Mouse (Mus musculus) liver, adult (tissue): ENCODE results near the gene Mettl16.

ENCODE experiments used
- GATA4 ChIP-seq: IDR thresholded peaks from 2 replicates; pipeline ENCODE4 v1.6.1; 2014; ENCODE audit warnings: mild to moderate bottlenecking, low read length; ENCODE audit not compliant: insufficient replicate concordance

Gene Mettl16

DNA sequence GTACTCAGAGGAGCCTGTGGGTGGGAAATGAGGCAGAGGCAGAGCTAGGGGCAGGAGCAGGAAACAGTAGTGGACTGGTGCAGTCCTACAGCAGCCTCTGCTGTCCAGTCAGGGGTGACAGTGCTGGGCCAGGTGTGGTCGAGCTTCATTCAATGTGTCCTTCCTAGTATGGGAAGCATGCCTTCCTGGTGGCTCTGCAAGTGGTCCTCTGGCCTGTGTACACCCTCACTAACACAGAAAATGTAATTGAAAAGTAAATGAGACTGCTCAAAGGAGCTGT, 63.7 kb downstream of the Mettl16 start:
- no peak for TF ChIP-seq GATA4

- no peak for TF ChIP-seq GATA4
Observed at GRCm38 (mm10) chr11:74834650-74835277, 64.1 kb downstream of the Mettl16 start.

DNA sequence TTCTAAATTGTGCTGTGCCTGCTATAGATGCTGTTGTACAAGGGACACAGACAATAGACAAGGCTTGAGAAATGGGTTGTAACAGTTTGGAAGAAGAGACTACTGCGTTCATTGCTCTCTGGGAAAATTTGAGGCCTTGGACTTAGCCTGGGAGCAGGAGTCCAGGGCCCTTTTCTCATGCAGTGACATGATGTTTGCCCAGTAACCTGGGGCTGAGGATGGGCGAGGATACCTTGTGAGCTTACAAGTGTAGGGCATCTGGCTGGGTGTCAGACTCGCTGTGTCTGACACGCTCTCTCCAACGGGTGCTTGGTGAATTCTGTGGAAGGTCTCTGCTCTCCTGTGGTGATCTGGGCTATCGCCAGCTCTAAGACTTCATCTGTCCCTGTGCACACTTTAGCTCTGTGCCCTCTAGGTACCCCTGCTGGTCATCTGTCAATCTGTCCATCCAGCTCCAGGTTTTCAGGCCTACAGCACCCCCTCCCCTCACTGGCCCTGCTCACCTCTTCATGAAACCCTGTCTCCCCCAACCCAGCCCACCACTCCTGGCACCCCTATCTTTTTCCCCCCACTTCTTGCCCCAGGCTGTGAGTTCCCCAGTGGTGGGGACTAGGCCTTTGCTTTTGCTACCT, 65.1 kb downstream of the Mettl16 start:
- no peak for TF ChIP-seq GATA4

DNA sequence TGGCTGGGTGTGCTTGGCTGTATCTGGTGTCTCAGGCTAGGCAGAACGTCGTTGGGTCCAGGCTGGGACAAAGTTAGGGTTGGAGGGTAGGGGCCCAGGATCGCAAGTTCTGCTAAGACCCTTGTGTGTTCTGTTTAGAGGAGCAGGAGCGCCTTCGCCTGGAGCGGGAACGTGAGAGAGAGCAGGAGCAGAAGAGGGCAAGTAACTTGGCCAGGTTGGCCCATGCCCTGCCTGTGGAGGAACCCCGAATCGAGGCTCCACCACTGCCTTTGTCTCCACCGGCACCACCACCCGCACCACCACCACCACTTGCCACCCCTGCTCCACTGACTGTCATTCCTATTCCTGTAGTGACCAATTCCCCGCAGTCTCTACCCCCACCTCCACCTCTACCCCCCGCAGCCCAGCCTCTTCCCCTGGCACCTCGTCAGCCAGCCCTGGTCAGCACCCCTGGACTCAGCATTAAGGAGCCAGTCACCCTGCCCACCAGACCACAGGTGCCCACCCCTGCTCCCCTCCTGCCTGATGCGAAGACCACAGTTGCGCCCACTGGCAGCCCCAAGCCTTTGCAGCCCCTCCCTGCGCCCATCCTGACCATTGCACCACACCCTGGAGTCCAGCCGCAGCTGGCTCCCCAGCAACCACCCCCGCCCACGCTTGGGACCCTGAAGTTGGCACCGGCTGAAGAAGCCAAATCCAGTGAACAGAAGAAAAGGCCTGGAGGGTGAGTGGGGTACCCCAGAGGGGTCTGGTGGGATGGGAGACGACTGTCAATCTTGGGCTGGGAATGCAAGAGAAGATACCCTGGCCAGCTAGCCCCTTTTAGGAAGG, 65.8 kb downstream of the Mettl16 start:
- no peak for TF ChIP-seq GATA4

DNA sequence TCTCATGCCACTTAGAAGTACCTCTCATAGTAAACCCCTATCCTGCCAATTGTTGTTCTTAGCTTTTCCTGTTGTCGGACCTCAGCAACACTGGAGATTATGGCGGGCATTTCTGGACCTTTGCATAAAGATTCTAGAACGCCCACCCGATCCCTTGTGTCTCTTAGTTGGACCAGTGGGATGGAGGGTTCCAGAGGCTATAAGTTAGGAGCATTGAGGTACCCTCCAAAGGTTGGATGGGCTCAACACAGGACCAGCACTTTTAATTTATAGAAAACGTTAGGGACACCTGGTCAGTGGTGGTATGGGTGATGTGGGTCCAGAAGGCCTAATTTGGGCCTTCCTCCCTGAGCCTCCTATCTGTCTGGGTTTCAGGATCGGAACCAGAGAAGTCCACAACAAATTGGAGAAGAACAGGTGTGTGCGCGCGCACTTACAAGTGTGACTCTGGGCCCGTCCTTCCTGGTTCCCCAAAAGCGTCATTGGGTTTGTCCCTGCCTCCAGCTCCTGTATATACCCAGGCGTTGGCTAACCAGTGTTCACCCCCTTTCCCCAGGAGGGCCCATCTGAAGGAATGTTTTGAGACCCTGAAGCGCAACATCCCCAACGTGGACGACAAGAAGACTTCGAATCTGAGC, 66.5 kb downstream of the Mettl16 start:
- no peak for TF ChIP-seq GATA4

DNA sequence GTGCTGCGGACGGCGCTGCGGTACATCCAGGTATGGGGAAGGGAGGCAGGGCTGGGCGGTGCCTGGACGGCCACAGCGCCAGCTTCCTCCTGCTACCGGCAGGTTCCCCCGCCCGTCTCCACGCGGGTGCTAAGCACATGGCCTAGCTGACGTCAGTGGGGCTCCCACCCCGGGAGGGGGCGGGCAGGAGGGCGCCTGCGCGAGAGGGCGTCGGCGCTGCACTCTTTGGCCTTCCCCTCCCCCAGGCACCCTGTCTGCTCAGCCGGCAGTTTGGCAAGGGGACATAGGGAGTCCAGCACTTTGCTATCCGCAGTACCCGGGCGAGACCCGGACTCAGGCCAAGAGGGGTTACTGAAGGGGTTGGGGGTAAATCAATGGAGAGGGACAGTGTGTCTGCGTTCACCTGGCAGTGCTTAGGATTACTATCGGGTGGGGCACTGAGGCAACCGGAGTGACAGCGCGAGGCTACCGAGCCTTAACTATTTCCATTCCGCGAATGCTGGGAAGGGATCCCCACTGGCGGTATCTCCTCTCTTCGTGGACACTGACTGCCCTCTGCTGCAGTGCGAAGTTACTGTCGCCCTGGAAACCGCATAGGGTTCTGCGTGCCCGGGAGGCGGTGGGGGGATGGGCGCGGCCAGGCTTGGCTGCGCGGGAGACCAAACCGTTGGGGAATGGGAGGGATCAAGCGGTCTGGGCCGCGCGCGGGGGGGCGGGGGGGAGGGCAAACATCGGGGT, 67.2 kb downstream of the Mettl16 start:
- no peak for TF ChIP-seq GATA4

GRCm38 (mm10) chr11:74838441-74838840, 67.8 kb downstream of the Mettl16 start:
- peak; percentile 62; the same call in 1 of the 2 replicates for TF ChIP-seq GATA4

- TF ChIP-seq GATA4: no peak
Observed at GRCm38 (mm10) chr11:74838971-74839370, 68.3 kb downstream of the Mettl16 start.

DNA sequence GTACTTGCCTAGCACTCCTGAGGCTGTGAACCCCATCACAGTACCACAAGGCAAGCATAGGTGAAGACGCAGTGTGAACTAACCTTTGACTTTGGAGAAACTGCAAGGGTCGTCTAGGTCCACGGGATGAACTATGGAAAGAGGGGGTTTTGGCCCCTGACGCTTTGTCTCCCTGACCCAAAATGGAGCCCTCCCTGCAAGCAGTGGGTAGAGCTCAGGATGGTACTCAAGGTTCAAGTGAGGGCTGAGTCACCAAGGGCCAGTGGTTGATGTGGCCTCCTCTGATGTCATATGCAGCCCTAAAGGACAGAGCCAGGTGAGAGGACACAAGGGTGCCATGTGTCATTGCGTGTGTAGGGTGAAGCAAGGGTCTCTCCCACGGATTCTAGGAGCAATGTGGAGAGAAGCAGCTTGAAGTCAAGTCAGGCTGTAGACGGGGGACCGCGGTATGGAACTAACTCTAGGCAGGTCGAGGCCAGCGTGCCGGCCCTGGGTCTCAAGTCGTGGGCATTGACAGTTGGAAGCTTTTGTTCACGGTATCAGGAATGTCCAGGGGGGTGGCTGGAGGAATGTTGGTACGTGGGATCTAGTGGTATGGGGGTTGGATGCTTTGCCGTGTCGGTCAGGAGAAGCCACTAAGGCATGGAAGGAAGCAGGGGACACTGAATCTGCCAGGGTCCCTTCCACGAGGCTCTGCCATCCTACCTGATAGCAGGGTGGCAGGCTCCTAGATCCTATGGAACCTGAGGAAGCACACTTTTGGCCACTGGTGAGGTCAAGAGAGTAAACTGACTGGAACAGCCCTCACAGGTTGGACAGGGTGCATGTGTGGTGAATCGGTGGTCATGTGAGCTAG, 69.5 kb downstream of the Mettl16 start:
- no peak for TF ChIP-seq GATA4

DNA sequence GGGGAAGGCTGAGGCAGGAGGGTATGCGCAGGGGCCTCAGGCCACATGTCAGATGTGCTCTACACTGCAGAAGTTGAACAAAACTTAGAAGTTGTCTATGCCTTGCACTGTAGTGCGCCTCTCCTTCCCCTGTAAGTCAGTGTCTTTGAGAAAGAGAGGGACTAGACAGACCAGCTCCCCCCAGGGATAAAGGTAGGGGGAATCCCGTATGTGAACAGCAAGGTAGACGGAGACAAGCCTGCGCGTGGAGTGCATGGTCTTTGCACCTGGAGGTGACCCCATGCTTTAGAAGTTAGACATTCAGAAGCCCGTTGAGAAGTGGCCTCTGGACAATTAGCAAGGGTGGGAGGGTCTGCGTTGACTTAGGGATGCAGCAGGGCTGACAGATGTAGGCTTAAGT, 70.1 kb downstream of the Mettl16 start:
- TF ChIP-seq GATA4: no peak

GRCm38 (mm10) chr11:74841366-74841765, 70.7 kb downstream of the Mettl16 start:
- no peak for TF ChIP-seq GATA4

GRCm38 (mm10) chr11:74842045-74842444, 71.4 kb downstream of the Mettl16 start:
- no peak for TF ChIP-seq GATA4

DNA sequence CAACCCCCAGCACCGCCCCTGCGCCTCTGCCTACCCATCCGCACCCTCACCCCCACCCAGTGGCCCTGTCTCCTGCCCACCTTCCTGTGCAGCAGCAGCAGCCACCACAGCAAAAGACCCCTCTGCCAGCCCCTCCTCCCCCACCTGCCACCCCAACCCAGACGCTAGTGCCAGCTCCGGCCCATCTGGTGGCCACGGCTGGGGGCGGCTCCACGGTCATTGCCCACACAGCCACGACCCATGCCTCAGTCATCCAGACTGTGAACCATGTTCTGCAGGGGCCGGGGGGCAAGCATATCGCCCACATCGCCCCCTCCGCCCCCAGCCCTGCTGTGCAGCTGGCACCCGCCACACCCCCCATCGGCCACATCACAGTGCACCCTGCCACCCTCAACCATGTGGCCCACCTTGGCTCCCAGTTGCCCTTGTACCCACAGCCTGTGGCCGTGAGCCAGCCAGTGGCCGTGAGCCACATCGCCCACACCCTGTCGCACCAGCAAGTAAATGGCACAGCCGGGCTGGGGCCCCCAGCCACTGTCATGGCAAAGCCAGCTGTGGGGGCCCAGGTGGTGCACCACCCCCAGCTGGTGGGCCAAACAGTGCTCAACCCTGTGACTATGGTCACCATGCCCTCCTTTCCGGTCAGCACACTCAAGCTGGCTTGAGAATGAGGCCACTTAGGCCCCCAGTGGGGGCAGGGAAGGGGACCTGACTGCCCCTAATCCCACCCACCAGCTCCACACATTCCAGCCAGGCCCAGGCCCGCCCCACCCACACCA, 72.2 kb downstream of the Mettl16 start:
- TF ChIP-seq GATA4: no peak

DNA sequence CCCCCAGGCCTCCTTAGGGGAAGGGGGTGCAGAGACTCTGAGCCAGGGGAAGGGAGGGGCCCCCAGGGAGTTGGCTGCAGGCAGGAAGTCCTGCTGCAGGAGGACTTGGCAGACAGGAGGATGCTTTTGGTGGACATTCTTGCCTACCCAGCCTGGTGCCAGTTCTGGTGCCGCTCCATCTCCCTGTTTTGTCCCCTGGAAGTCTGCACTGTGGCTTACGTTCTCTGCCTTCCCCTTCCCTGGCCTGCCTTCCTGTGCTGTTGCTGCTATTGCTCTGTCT, 72.7 kb downstream of the Mettl16 start:
- TF ChIP-seq GATA4: no peak
